Mouse (Mus musculus) forebrain, embryonic 16.5 days (tissue): ENCODE data around the gene Rps19. TPM values are rescaled to one million over a fixed set of nuclear protein-coding genes. Genes with fewer than 3 reads are reported as not detected.
A peak's percentile ranks its signal among the peaks of the same experiment; 100 is the strongest.

Experiments
- ATAC-seq: fragments of 200-750 bp; cut with Nextera tagmentation; 2 replicates; pipeline ENCODE4 v1.8.0; 2017; ENCODE audit warnings: mild to moderate bottlenecking, moderate library complexity
- H3K27ac ChIP-seq: fragments of 300-500 bp; sonication (generic); 2 replicates; pipeline ENCODE4 v1.5.1; 2014; ENCODE audit warnings: low read length, control low read depth
- H3K27me3 ChIP-seq: fragments of 300-500 bp; sonication (generic); replicated peaks from 2 replicates; pipeline ENCODE4 v1.6.1; 2014; ENCODE audit warnings: low read length; ENCODE audit not compliant: control insufficient read depth, insufficient read depth
- H3K36me3 ChIP-seq: fragments of 300-500 bp; sonication (generic); 2 replicates; pipeline ENCODE4 v1.6.1; 2014; ENCODE audit not compliant: control insufficient read depth, insufficient read depth
- H3K4me1 ChIP-seq: fragments of 300-500 bp; sonication (generic); replicated peaks from 2 replicates; pipeline ENCODE4 v1.6.1; 2014; ENCODE audit warnings: low read length; ENCODE audit not compliant: control insufficient read depth, insufficient read depth
- H3K4me2 ChIP-seq: fragments of 300-500 bp; sonication (generic); 2 replicates; pipeline ENCODE4 v1.6.1; 2014; ENCODE audit warnings: mild to moderate bottlenecking, low read length, control low read depth
- H3K4me3 ChIP-seq: fragments of 300-500 bp; sonication (generic); replicated peaks from 2 replicates; pipeline ENCODE4 v1.5.1; 2014; ENCODE audit warnings: mild to moderate bottlenecking, low read length, control low read depth
- H3K9ac ChIP-seq: fragments of 300-500 bp; sonication (generic); replicated peaks from 2 replicates; pipeline ENCODE4 v1.6.1; 2014; ENCODE audit warnings: low read depth, low read length, control low read depth
- H3K9me3 ChIP-seq: fragments of 300-500 bp; sonication (generic); 2 replicates; pipeline ENCODE4 v1.6.1; 2016; ENCODE audit warnings: low read length; ENCODE audit not compliant: control insufficient read depth
- WGBS: fragments of 180-500 bp; shearing (Covaris S2); extraction: QIAGEN DNeasy Blood & Tissue Kit; methylation state at CpG from one replicate; pipeline ENCODE4 v1.1.7; 2014; 5-methylcytosine and 5-hydroxymethylcytosine counted together
- polyA plus RNA-seq: library from polyadenylated mRNA; unstranded; fragments of >200 nt; fragmentation: Nextera tagmentation; extraction: Ambion mirVana; gene quantifications from 2 replicates; pipeline ENCODE4 v1.2.1, GENCODE M21; 2015

The Rps19 gene
- polyA plus RNA-seq, 1 experiment from 2014 or later, result 1,290 TPM

DNA sequence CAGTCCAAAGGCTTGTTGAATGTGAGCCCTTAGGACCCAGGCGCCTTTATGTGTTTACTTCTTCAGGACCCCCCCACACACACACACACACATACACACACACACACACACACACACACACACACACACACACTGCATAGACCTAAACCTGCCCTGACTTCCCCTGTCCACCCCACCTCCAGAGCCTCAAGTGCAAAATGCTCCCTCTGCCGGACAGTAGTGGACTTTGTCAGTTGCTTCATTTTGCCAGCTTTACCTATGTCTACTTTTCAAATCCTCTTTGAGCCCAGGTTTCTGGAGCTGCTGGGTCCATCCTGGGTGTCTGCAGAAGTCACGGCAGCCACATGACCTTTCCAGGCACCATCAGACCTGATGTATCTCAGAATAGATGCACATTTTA, 20.8 kb downstream of the Rps19 start:
- Histone ChIP-seq H3K4me1 (peaks cover 32% of the 10 kb centered on the region), H3K27ac (no peak overlapping the region), H3K4me3 (peak overlapping the region; percentile 68), H3K36me3 (peaks cover 2% of the 10 kb centered on the region; the same call in 1 of the 2 replicates), H3K9ac (peak overlapping the region; percentile 57), H3K4me2 (peak overlapping the region; percentile 63), H3K27me3 (no peaks in the 10 kb centered on the region), H3K9me3 (no peaks in the 10 kb centered on the region)
- WGBS, result 12% methylated on average over 3 of the region's 3 CpGs
- ATAC-seq, result no peak

DNA sequence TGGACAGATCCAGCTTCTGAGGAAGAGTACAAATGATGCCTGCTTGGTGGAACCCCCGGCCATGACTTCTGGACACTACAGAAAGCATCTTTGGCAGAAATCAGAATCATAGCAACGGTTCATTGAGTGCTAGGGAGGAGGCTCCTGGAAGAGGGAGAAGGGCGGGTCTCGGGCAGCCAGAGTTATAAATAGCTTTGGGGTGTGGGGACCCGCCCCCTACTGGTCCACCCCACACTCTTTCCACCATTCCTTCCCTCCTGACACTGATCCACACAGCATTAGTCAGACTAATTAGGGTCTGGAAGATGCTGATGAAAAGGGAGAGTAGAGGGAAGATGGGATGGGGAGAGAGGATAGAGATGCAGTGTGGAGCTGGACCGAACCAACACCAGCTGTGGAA, 22.4 kb downstream of the Rps19 start:
- Histone ChIP-seq H3K9me3 (no peaks in the 10 kb centered on the region), H3K36me3 (peaks cover 2% of the 10 kb centered on the region; the same call in 1 of the 2 replicates), H3K4me1 (peaks cover 32% of the 10 kb centered on the region), H3K27me3 (no peaks in the 10 kb centered on the region), H3K4me2 (no peak overlapping the region), H3K4me3 (no peak overlapping the region), H3K27ac (no peak overlapping the region), H3K9ac (no peak overlapping the region)
- 49% methylated on average over 6 of the region's 6 CpGs for WGBS
- ATAC-seq, result no peak

DNA sequence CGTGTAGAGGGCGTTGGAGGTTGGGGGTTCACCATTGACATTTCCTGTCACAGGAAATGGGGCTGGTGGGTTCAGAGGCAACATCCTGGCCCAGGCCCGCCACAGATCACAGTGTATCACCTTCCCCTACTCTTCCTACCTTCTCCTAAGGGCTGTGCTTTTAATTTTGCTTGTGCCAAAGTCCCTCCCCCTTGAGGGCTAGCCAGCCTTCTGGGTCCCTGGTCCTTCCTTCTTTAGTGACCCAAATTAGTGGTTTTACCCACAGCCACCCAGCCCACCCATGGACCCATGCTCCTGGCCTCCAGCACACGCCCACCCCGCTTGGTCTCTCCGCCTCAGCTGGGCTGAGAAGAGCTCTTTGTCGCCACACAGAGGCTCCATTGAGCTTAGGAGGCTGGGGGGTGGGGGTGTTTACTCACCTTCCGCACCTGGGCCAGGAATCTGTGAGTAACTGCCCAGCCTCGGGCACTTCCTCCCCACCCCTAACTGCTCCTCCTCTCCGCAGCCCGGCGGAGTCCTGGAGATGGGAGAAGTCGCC, 23.1 kb downstream of the Rps19 start:
- H3K4me2 ChIP-seq, result no peak overlapping the region
- H3K4me1 ChIP-seq, result peaks cover 32% of the 10 kb centered on the region
- no peaks in the 10 kb centered on the region for H3K27me3 ChIP-seq
- no peaks in the 10 kb centered on the region for H3K9me3 ChIP-seq
- no peak for ATAC-seq
- WGBS, result 35% methylated on average over 13 of the region's 13 CpGs
- no peak overlapping the region for H3K4me3 ChIP-seq
- H3K9ac ChIP-seq, result 0 out of 2 replicates have a peak overlapping the region, but pooled peaks have one; percentile 2
- H3K36me3 ChIP-seq, result peaks cover 2% of the 10 kb centered on the region
- H3K27ac ChIP-seq, result no peak overlapping the region

DNA sequence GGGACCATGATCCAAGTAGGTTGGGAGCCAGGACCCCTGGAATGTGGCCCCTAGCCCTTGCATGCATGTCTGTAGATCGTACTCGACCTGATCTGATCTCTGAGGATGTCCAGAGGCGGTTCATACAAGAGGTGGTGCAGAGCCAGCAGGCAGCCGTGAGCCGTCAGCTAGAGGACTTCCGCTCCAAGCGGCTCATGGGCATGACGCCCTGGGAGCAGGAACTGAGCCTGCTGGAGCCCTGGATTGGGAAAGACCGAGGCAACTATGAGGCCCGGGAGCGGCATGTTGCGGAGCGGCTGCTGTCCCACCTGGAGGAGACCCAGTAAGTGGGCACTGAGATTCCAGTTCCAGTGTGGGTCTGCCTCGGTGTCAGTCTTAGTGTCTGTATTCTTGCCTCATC, 28.3 kb downstream of the Rps19 start:
- Histone ChIP-seq H3K36me3 (peaks cover 15% of the 10 kb centered on the region), H3K9ac (no peak overlapping the region), H3K9me3 (no peaks in the 10 kb centered on the region), H3K27me3 (no peaks in the 10 kb centered on the region), H3K4me1 (no peaks in the 10 kb centered on the region), H3K4me2 (no peak overlapping the region), H3K4me3 (no peak overlapping the region), H3K27ac (no peak overlapping the region)
- WGBS, result 91% methylated on average over 14 of the region's 14 CpGs
- ATAC-seq, result no peak

DNA sequence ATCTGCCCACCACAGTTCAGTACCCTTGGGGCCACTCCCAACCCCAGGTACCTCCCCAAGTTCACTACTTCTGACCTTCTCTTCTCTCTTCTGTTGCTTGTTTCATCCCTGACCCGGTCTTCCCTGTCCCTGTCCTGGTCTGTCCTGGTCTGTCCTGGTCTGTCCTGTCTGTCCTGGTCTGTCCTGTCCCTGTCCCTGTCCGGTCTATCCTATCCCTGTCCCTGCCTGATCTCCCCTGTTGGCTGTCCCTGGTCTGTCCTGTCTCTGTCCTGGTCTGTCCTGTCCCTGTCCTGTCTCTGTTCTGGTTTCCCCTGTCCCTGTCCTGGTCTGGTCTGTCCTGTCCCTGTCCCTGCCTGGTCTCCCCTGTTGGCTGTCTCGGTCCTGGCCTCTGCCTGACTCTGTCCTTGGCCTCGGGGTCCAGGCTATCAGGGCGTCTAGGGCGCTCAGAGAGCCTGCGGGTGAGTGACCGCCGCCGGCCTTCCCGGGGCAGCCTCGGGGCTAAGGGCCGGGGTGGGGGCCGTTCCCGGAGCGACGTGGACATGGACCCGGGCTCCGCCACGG, 34.7 kb downstream of the Rps19 start:
- Histone ChIP-seq H3K27ac (no peak overlapping the region), H3K27me3 (no peaks in the 10 kb centered on the region), H3K9ac (no peak overlapping the region), H3K4me2 (no peak overlapping the region), H3K36me3 (peaks cover 34% of the 10 kb centered on the region), H3K9me3 (no peaks in the 10 kb centered on the region), H3K4me1 (no peaks in the 10 kb centered on the region), H3K4me3 (no peak overlapping the region)
- 94% methylated on average over 20 of the region's 20 CpGs for WGBS
- ATAC-seq, result no peak

DNA sequence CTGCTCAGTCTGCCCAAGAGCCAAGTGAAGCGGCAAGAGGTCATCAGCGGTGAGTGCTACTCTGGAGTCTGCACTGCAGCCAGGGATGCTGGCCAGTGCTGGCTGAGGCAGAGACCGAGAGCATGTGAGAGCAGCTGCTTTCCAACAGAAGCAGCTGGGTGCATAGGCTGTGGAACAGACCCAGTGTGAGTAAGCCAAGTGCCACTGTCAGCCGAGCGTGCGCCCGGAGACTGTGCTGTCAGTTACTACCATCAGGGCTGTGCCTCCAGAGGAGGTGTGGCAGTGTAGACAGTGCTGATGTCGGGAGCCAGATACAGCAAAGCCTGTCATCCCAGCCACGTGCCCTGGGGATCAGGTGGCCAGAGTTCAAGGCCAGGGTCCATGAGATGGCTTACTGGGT, 35.6 kb downstream of the Rps19 start:
- Histone ChIP-seq H3K27me3 (no peaks in the 10 kb centered on the region), H3K9ac (no peak overlapping the region), H3K9me3 (no peaks in the 10 kb centered on the region), H3K4me2 (no peak overlapping the region), H3K4me1 (no peaks in the 10 kb centered on the region), H3K27ac (no peak overlapping the region), H3K4me3 (no peak overlapping the region), H3K36me3 (peaks cover 41% of the 10 kb centered on the region)
- no peak; the same call in 1 of the 2 replicates for ATAC-seq
- WGBS, result 89% methylated on average over 9 of the region's 9 CpGs

DNA sequence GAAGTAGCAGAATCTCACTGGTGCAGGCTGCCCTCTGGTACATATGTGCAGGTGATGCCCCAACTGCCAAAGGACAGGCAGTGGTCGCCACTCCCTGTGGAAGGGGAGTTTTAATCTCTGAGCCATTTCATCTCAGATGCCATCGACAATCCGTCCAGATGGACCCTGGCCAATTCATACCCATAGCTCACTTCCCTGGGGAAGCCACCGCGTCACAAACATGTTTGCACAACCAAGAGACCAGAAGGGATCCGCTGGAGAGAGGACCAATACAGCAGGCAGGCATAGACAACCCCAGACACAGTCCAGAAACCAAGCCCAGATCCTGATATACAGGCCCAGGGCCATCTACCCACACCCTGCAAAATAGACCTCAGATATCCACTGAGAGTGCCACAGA, 46.3 kb downstream of the Rps19 start:
- peaks cover 53% of the 10 kb centered on the region for H3K27me3 ChIP-seq
- H3K36me3 ChIP-seq, result peaks cover 6% of the 10 kb centered on the region; the same call in 1 of the 2 replicates
- no peaks in the 10 kb centered on the region for H3K9me3 ChIP-seq
- WGBS, result 49% methylated on average over 6 of the region's 6 CpGs
- no peak overlapping the region for H3K4me3 ChIP-seq
- no peak overlapping the region for H3K4me2 ChIP-seq
- H3K27ac ChIP-seq, result no peak overlapping the region
- H3K4me1 ChIP-seq, result peaks cover 16% of the 10 kb centered on the region; the same call in 1 of the 2 replicates
- ATAC-seq, result no peak
- H3K9ac ChIP-seq, result no peak overlapping the region

DNA sequence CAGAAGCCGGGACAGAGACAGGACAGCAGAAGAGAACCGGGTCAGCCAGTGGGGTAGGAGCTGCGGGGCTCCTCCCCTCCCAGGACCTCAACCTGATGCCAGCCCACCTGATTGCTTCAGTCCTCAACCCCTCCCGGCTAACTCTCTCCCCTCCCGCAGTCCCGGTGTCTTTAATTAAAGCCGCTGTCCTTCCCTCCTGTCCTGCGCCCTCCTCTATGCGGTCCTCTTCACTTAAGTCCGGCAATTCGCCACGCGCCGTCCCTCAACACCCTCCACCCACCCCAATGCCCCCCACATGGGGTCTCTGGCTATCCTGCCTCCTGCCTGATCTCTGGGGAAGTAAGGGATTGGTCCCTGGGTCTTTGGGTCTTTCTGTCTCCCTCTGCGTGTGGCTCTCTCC, 47.5 kb downstream of the Rps19 start:
- no peak for ATAC-seq
- Histone ChIP-seq H3K9me3 (no peaks in the 10 kb centered on the region), H3K27ac (no peak overlapping the region), H3K4me3 (no peak overlapping the region), H3K9ac (no peak overlapping the region), H3K27me3 (peaks cover 55% of the 10 kb centered on the region), H3K4me2 (no peak overlapping the region), H3K4me1 (peaks cover 16% of the 10 kb centered on the region; the same call in 1 of the 2 replicates), H3K36me3 (no peaks in the 10 kb centered on the region; the same call in 1 of the 2 replicates)
- WGBS, result 0% methylated on average over 14 of the region's 15 CpGs
